Mouse (Mus musculus) heart, embryonic 15.5 days (tissue): Measurements from ENCODE around the gene Itih2. TPM values are rescaled to one million over a fixed set of nuclear protein-coding genes. Genes with fewer than 3 reads are reported as not detected.

Experiments used
- ATAC-seq: fragments of 200-750 bp; cut with Nextera tagmentation; replicated peaks from 2 replicates; pipeline ENCODE4 v1.8.0; 2017; ENCODE audit warnings: low read depth, moderate TSS enrichment; ENCODE audit not compliant: insufficient number of reproducible peaks, insufficient read depth, low FRiP score
- H3K27ac ChIP-seq: fragments of 300-500 bp; sonication (generic); 2 replicates; pipeline ENCODE4 v1.5.1; 2015; ENCODE audit warnings: mild to moderate bottlenecking, inconsistent platforms
- H3K27me3 ChIP-seq: fragments of 300-500 bp; sonication (generic); 2 replicates; pipeline ENCODE4 v1.6.1; 2015; ENCODE audit warnings: inconsistent platforms
- H3K36me3 ChIP-seq: fragments of 300-500 bp; sonication (generic); 2 replicates; pipeline ENCODE4 v1.6.1; 2015; ENCODE audit warnings: mild to moderate bottlenecking, inconsistent platforms
- H3K4me1 ChIP-seq: fragments of 300-500 bp; sonication (generic); replicated peaks from 2 replicates; pipeline ENCODE4 v1.6.1; 2015; ENCODE audit warnings: inconsistent platforms
- H3K4me2 ChIP-seq: fragments of 300-500 bp; sonication (generic); 2 replicates; pipeline ENCODE4 v1.6.1; 2015; ENCODE audit warnings: inconsistent platforms, mild to moderate bottlenecking, moderate library complexity
- H3K4me3 ChIP-seq: fragments of 300-500 bp; sonication (generic); 2 replicates; pipeline ENCODE4 v1.5.1; 2015; ENCODE audit warnings: mild to moderate bottlenecking, inconsistent platforms
- H3K9ac ChIP-seq: fragments of 300-500 bp; sonication (generic); 2 replicates; pipeline ENCODE4 v1.6.1; 2015; ENCODE audit warnings: mild to moderate bottlenecking, inconsistent platforms
- H3K9me3 ChIP-seq: fragments of 300-500 bp; sonication (generic); replicated peaks from 2 replicates; pipeline ENCODE4 v1.6.1; 2016; ENCODE audit warnings: inconsistent platforms
- WGBS: fragments of 180-500 bp; shearing (Covaris S2); methylation state at CpG from one replicate; pipeline ENCODE4 v1.1.7; 2015; ENCODE audit warnings: mixed read lengths; 5-methylcytosine and 5-hydroxymethylcytosine counted together
- polyA plus RNA-seq: library from polyadenylated mRNA; unstranded; fragments of >200 nt; fragmentation: Nextera tagmentation; extraction: Ambion mirVana; gene quantifications from 2 replicates; pipeline ENCODE4 v1.2.1, GENCODE M21; 2015

Gene Itih2
- polyA plus RNA-seq, 1 experiment from 2014 or later, result 0.58 TPM

GRCm38 (mm10) chr2:10079745-10080309, 51.4 kb downstream of the Itih2 start:
- Histone ChIP-seq H3K36me3 (no peaks in the 10 kb centered on the region), H3K27ac (peak overlapping the region; percentile 97), H3K9ac (peak overlapping the region; percentile 100), H3K9me3 (no peaks in the 10 kb centered on the region), H3K4me2 (peak overlapping the region; percentile 65), H3K27me3 (no peaks in the 10 kb centered on the region), H3K4me3 (peak overlapping the region; percentile 99), H3K4me1 (peaks cover 39% of the 10 kb centered on the region)
- ATAC-seq, result peak; percentile 54
- WGBS, result 0% methylated on average over 28 of the region's 28 CpGs

DNA sequence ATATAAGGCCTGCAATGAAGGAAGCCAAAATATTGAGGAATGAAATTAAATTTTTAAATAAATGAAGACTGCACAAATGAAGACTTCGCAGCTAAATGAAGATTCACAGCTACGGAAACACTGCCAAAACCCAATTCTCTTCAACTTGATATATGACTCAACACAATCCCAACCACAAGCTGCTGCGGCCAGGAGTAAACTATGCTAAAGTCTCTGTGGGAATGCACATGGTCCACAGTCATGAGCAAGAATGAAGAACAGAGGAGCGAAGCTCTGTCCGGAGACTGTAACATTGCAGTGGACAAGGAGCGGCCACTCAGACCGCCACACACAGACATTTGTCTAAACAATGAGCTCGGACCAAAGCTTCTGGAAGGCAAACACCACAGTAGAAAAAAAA, 54.5 kb downstream of the Itih2 start:
- peaks cover 56% of the 10 kb centered on the region for H3K4me1 ChIP-seq
- H3K9ac ChIP-seq, result no peak overlapping the region
- no peaks in the 10 kb centered on the region for H3K9me3 ChIP-seq
- no peaks in the 10 kb centered on the region for H3K27me3 ChIP-seq
- H3K4me3 ChIP-seq, result peak overlapping the region; percentile 24
- 0 out of 2 replicates have a peak, but pooled peaks cover 1% of the 10 kb centered on the region for H3K36me3 ChIP-seq
- no peak overlapping the region for H3K27ac ChIP-seq
- ATAC-seq, result no peak
- 75% methylated on average over 8 of the region's 8 CpGs for WGBS
- H3K4me2 ChIP-seq, result peak overlapping the region; percentile 65

GRCm38 (mm10) chr2:10074470-10074869, 56.7 kb downstream of the Itih2 start:
- Histone ChIP-seq H3K27ac (no peak overlapping the region), H3K9ac (no peak overlapping the region), H3K9me3 (no peaks in the 10 kb centered on the region), H3K4me1 (peaks cover 53% of the 10 kb centered on the region), H3K4me3 (no peak overlapping the region), H3K4me2 (0 out of 2 replicates have a peak overlapping the region, but pooled peaks have one; percentile 7), H3K27me3 (no peaks in the 10 kb centered on the region), H3K36me3 (peaks cover 3% of the 10 kb centered on the region; the same call in 1 of the 2 replicates)
- WGBS, result 65% methylated on average over 7 of the region's 7 CpGs
- no peak for ATAC-seq

DNA sequence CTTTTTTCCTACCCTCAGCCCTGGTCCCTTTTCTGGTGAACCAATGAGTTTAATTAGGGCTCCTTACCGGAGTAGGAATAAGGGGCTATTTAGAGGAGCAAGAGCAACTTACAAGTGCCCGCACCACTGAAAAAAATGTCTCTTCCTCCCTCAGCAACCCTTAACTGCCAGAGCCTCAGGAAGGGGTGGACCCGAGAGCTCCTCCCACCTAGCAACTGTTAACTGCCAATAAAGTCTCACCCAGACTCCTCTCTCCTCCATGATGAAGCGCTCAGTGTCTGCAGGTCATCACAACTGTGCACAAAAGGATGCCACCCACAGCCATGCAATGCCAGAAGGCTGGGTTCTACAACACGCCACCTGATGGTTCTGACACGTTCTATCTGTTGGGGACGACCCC, 59.4 kb downstream of the Itih2 start:
- Histone ChIP-seq H3K27me3 (no peaks in the 10 kb centered on the region), H3K9ac (no peak overlapping the region), H3K4me3 (no peak overlapping the region), H3K27ac (no peak overlapping the region), H3K9me3 (no peaks in the 10 kb centered on the region), H3K4me2 (no peak overlapping the region), H3K36me3 (peaks cover 26% of the 10 kb centered on the region), H3K4me1 (peaks cover 36% of the 10 kb centered on the region)
- ATAC-seq, result no peak
- 72% methylated on average over 7 of the region's 7 CpGs for WGBS

DNA sequence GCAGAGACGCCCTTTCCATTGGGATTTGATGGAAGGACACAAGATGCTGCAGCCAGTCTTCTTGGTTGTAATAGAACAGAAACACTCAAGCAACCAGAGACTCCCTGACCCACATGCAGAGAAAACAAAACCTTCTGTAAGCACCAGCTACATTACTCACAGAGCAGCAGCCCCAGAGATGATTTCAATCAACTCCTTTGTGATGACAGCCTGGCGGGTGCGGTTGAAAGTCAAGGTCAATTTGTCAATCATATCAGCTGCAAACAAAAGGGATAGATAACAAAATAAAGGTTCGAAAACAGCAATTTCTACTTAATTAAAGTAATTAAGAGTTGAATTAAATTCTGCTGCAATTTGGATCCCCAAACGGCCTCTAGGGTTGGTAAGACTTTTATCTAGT, 72.4 kb downstream of the Itih2 start:
- no peak overlapping the region for H3K9ac ChIP-seq
- H3K36me3 ChIP-seq, result peaks cover 86% of the 10 kb centered on the region
- no peaks in the 10 kb centered on the region for H3K9me3 ChIP-seq
- no peak overlapping the region for H3K4me2 ChIP-seq
- H3K27me3 ChIP-seq, result no peaks in the 10 kb centered on the region
- no peak for ATAC-seq
- H3K4me1 ChIP-seq, result peaks cover 6% of the 10 kb centered on the region; the same call in 1 of the 2 replicates
- H3K27ac ChIP-seq, result no peak overlapping the region
- no peak overlapping the region for H3K4me3 ChIP-seq
- 76% methylated on average over 5 of the region's 5 CpGs for WGBS

DNA sequence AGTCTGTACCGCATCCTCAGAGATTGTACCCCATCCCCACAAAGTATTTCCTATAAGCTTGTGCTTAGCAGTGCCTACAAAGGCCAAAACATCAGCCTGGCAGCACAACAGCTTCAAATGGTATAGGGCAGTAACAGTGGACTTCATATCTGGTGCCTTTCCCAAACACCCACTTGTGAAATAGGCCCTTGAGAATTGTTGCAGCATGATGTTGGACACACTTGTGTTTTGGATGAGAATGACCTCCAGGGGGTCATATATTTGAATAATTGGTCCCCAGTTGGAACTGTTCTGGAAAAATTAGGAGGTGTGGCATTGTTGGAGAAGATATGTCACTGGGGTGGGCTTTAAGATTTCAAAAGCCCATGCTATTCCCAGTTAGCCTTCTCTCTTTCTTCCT, 79.2 kb downstream of the Itih2 start:
- no peak overlapping the region for H3K4me2 ChIP-seq
- no peaks in the 10 kb centered on the region for H3K9me3 ChIP-seq
- H3K4me1 ChIP-seq, result peaks cover 12% of the 10 kb centered on the region
- no peak for ATAC-seq
- no peak overlapping the region for H3K9ac ChIP-seq
- H3K27me3 ChIP-seq, result no peaks in the 10 kb centered on the region
- WGBS, result 86% methylated on average over 1 of the region's 1 CpGs
- H3K36me3 ChIP-seq, result peaks cover 28% of the 10 kb centered on the region
- H3K27ac ChIP-seq, result no peak overlapping the region
- H3K4me3 ChIP-seq, result no peak overlapping the region

GRCm38 (mm10) chr2:10050878-10051277, 80.3 kb downstream of the Itih2 start:
- H3K27me3 ChIP-seq, result no peaks in the 10 kb centered on the region
- peaks cover 19% of the 10 kb centered on the region for H3K36me3 ChIP-seq
- H3K27ac ChIP-seq, result no peak overlapping the region
- no peak overlapping the region for H3K4me2 ChIP-seq
- no peak overlapping the region for H3K4me3 ChIP-seq
- no peak overlapping the region for H3K9ac ChIP-seq
- peaks cover 12% of the 10 kb centered on the region for H3K4me1 ChIP-seq
- 83% methylated on average over 3 of the region's 3 CpGs for WGBS
- no peaks in the 10 kb centered on the region for H3K9me3 ChIP-seq
- ATAC-seq, result no peak

DNA sequence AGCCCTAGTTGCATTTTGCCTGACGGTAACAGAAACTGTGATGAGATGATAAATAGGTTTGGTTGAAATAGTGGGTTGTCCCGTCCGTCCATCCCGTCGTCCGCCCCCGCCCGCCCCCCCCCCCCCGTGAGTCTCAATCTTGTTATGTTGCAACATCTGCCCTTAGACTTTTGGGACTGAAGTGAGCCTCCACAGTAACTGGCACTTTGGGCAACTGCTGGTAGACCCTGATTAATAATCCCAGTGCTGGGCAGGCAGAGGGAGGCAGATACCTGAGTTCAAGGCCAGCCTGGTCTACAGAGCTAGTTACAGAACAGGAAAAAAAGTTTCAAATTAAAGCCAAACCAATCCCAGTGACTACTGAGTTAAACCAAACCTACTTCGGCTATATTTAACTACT, 81.7 kb downstream of the Itih2 start:
- H3K9ac ChIP-seq, result no peak overlapping the region
- peak overlapping the region; percentile 93 for H3K4me3 ChIP-seq
- no peaks in the 10 kb centered on the region for H3K27me3 ChIP-seq
- no peak overlapping the region for H3K27ac ChIP-seq
- no peak for ATAC-seq
- H3K4me1 ChIP-seq, result peaks cover 12% of the 10 kb centered on the region
- 15% methylated on average over 10 of the region's 10 CpGs for WGBS
- peak overlapping the region; percentile 92 for H3K4me2 ChIP-seq
- H3K36me3 ChIP-seq, result peaks cover 5% of the 10 kb centered on the region
- H3K9me3 ChIP-seq, result no peaks in the 10 kb centered on the region

GRCm38 (mm10) chr2:10048461-10048860, 82.7 kb downstream of the Itih2 start, which contains the start of gene Taf3:
TSS of gene Taf3 (minus strand) at chr2:10048596.
- Histone ChIP-seq H3K36me3 (no peaks in the 10 kb centered on the region), H3K4me2 (peak within 1 kb of the TSS; percentile 92), H3K4me1 (peaks cover 12% of the 10 kb centered on the region), H3K9me3 (no peaks in the 10 kb centered on the region), H3K27ac (peak within 1 kb of the TSS; percentile 31; the same call in 1 of the 2 replicates), H3K27me3 (no peaks in the 10 kb centered on the region), H3K9ac (peak within 1 kb of the TSS; percentile 83), H3K4me3 (peak within 1 kb of the TSS; percentile 93)
- under 1% methylated on average over 36 of the region's 36 CpGs for WGBS
- ATAC-seq, result peak; percentile 86

DNA sequence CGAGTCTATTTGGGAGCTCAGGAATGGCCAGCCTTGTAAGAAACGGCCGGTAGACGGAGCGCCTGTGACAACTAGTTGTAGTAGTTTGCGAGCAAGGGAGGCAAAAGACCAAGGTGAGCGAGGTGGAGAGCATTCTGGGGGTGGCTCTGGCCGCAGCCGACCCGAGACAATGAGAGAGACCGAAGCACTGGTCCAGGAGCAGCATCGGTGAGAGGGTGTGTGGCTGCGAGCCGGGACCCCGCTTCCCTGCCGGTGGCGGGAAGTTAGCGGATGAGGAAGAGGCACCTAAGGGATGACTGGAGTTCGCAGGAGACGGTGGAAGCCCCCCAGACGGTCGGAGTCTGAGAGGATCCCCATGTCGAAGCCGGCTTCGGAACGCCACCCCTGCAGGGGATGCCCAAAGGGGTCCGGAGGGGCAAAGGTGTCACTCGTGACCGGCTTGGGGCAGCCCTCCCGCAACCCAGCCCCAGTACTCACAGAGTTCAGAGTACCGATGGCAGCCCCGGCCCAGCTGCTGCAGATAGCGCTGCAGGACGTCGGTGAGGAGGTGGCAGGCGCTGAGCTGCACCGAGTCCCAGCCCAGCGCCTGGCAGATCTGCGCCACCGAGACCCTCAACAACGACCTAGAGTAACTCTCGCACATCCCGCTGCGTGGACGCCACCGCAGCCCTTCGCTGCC, 83.3 kb downstream of the Itih2 start:
- under 1% methylated on average over 47 of the region's 47 CpGs for WGBS
- Histone ChIP-seq H3K9ac (peak overlapping the region; percentile 83), H3K4me1 (peaks cover 12% of the 10 kb centered on the region), H3K36me3 (no peaks in the 10 kb centered on the region), H3K27ac (peak overlapping the region; percentile 31; the same call in 1 of the 2 replicates), H3K9me3 (no peaks in the 10 kb centered on the region), H3K4me3 (peak overlapping the region; percentile 93), H3K4me2 (peak overlapping the region; percentile 92), H3K27me3 (no peaks in the 10 kb centered on the region)
- ATAC-seq, result peak; percentile 57
